Mouse (Mus musculus) lung, postnatal 14 days (tissue): ENCODE data around the gene Lrp10.

Experiments
- DNase-seq: peaks from one replicate; pipeline ENCODE4 v3.0.0; 2021

Lrp10 gene

GRCm38 (mm10) chr14:54477172-54477909 lies 13.4 kb downstream of the Lrp10 start:
- no peak for DNase-seq

- DNase-seq, result no peak
Measured at GRCm38 (mm10) chr14:54479451-54479920, 15.5 kb downstream of the Lrp10 start.

- no peak for DNase-seq
Measured at GRCm38 (mm10) chr14:54480673-54481072, 16.7 kb downstream of the Lrp10 start.

GRCm38 (mm10) chr14:54481402-54481801 lies 17.5 kb downstream of the Lrp10 start:
- DNase-seq, result no peak

- DNase-seq, result peak; percentile 55
Measured at GRCm38 (mm10) chr14:54482498-54482897, 18.6 kb downstream of the Lrp10 start.

- DNase-seq, result no peak
Measured at GRCm38 (mm10) chr14:54485899-54486298, 22.0 kb downstream of the Lrp10 start.

- DNase-seq, result no peak
Measured at GRCm38 (mm10) chr14:54487732-54488131, 23.8 kb downstream of the Lrp10 start.

- DNase-seq, result no peak
Measured at GRCm38 (mm10) chr14:54488350-54488749, 24.4 kb downstream of the Lrp10 start.

GRCm38 (mm10) chr14:54492345-54493131 lies 28.6 kb downstream of the Lrp10 start:
- no peak for DNase-seq

GRCm38 (mm10) chr14:54493236-54493635 lies 29.3 kb downstream of the Lrp10 start:
- no peak for DNase-seq

GRCm38 (mm10) chr14:54494234-54494633 lies 30.3 kb downstream of the Lrp10 start:
- peak; percentile 82 for DNase-seq

- no peak for DNase-seq
Measured at GRCm38 (mm10) chr14:54496706-54497105, 32.8 kb downstream of the Lrp10 start.

- no peak for DNase-seq
Measured at GRCm38 (mm10) chr14:54499330-54499729, 35.4 kb downstream of the Lrp10 start.

GRCm38 (mm10) chr14:54501365-54501764 lies 37.4 kb downstream of the Lrp10 start:
- DNase-seq, result no peak

GRCm38 (mm10) chr14:54503092-54503491 lies 39.2 kb downstream of the Lrp10 start:
- no peak for DNase-seq

- no peak for DNase-seq
Measured at GRCm38 (mm10) chr14:54509774-54510173, 45.8 kb downstream of the Lrp10 start.

- DNase-seq, result no peak
Measured at GRCm38 (mm10) chr14:54516710-54517310, 52.9 kb downstream of the Lrp10 start.
